Mouse (Mus musculus) liver (tissue): ENCODE results near the gene Lrch3.
"Not testable (repeated sequence)": the region's sequence is repeated elsewhere in the genome, so short reads cannot be mapped to it uniquely, and the experiment has no call there.

Experiments used
- DNase-seq: peaks from one replicate; pipeline ENCODE4 v3.0.0-alpha.2; 2020; ENCODE audit warnings: mixed read lengths

The Lrch3 gene

GRCm38 (mm10) chr16:32915292-32916068 lies 1.6 kb downstream of the Lrch3 start:
- peak; percentile 10 for DNase-seq

GRCm38 (mm10) chr16:32926629-32927028 lies 12.7 kb downstream of the Lrch3 start:
- not testable (repeated sequence) for DNase-seq

DNA sequence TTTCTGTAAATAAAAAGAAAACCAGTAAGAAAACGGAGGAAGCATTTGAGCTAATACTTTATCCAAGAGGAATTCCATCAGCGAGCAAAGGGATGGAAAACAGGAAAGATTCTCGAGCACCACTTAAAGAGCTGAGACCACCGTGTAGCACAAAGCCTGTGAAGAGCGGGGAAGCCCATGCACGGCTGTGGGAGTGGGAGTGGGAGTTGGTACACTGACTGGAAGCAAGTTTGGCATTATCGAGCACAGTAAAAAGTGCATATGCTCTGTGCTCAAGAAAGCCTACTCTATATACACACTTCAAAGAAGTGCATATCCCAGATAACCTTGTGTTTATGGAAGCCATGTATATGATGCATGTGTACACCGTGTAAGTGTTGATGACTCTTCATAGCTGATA lies 13.1 kb downstream of the Lrch3 start:
- no peak for DNase-seq

GRCm38 (mm10) chr16:32929918-32930317 lies 16.0 kb downstream of the Lrch3 start:
- no peak for DNase-seq

DNA sequence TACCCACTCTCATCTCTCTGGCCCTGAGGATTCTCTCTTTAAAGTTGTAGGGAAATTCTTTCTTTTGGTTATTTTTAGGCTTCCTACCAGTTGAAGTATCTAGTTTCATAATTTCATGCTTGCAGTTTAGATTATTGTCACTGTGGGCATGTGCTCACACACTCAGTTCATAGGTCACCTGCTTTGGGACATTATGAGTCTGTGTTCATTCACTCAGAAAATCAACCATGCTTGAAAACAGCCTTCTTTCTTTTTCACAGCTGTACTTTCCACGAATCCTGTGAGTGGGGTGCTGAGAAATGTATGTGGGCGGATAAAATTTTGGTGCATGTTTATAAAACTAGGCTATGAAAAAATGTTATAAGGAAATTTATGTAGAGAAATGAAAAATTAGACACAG lies 20.6 kb downstream of the Lrch3 start:
- DNase-seq: no peak

GRCm38 (mm10) chr16:32935088-32935487 lies 21.2 kb downstream of the Lrch3 start:
- no peak for DNase-seq

DNA sequence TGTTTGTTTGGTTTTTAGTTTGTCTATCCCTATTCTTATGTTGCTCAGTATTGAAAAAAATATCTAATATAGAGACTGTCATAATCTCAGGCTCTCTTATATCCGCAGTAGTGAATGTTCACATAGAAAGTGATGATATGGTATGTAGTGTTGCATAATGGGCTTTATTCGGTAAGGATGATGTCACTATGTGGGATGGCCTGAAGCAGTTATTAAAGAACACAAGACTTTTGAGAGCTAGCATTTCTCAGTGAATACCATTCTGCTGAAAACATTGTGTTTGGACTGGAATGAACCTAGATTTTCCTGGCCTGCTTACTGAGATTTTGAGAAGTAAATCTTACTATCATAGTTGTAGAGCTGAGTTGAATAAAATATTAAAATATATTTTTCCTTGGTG lies 23.5 kb downstream of the Lrch3 start:
- no peak for DNase-seq

GRCm38 (mm10) chr16:32939301-32939700 lies 25.4 kb downstream of the Lrch3 start:
- DNase-seq: not testable (repeated sequence)

DNA sequence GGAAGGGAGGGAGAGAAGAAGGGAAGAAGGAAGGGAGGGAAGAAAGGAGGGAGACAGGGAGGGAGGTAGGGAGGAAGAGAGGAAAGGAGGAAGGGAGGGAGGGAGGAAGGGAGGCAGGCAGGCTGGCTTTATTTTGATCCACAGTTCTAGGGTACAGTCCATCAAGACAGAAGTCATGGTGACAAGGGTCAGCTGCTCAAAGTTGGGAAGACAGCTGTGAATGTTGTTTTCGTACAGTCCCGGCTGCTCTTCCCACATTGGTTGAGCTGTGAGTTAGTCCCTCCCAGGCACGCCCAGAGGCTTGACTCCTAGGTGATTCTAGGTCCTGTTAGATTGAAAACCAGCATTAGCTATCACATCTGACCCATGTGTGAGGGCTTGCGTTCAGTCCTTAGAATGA lies 25.8 kb downstream of the Lrch3 start:
- DNase-seq: not testable (repeated sequence)

DNA sequence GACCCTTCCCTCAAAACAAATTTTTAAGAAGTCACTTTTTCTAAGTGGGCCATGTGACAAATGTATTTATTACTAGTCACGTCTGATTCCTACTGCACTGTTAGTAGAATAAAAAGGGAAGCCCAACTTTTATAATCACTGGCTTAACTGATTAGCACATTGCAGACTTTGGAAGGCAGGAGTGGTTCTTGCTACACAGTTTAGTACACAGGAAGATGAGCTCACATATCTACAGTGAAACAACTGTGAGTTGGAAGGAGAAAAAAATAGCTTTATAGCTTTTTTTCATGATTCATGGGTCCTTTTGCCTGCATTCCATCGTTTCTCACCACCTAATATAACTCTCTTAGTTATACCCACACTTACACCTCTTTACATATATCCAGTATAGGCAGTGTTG lies 27.3 kb downstream of the Lrch3 start:
- DNase-seq: not testable (repeated sequence)

- no peak for DNase-seq
These were observed 28.8 kb downstream of the Lrch3 start for GRCm38 (mm10) chr16:32942694-32943093.

GRCm38 (mm10) chr16:32945379-32945778 lies 31.5 kb downstream of the Lrch3 start:
- no peak for DNase-seq

DNA sequence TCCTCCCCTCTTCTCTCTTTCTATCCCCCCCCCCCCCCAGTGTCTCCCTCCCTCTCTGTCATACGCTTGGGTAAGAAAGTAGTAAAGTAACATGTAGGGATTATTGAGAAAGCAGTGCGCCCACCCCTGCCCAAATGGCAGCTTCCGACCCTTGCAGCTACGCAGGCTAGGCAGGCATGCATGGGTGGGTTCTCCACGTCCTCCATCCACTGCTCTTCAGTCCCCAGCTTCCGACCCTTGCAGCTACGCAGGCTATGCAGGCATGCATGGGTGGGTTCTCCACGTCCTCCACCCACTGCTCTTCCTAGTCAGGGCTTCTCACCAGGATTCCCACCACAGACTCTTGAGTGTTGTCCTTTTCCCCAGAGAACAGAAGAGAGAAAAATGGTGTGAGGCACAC lies 34.1 kb downstream of the Lrch3 start:
- DNase-seq: no peak

- DNase-seq: no peak
These were observed 34.8 kb downstream of the Lrch3 start for GRCm38 (mm10) chr16:32948656-32949055.

DNA sequence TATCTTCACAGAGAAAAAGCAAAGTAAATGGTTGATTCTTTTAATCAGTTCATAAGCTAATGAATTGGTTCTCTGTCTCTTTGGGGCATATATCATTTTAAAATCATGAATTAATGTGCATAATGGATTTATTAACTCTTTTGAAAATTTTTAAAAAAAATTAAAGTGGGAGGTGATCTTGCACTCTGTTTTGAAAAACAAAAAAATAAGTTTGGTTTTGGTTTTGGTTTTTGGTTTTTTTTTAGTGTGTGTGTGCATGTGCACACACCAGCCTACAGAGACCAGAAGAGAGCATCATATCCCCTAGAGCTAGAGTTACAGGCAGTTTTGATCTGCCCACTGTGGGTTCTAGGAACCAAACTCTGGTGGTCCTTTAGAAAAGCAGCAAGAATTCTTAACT lies 35.4 kb downstream of the Lrch3 start:
- DNase-seq: no peak

DNA sequence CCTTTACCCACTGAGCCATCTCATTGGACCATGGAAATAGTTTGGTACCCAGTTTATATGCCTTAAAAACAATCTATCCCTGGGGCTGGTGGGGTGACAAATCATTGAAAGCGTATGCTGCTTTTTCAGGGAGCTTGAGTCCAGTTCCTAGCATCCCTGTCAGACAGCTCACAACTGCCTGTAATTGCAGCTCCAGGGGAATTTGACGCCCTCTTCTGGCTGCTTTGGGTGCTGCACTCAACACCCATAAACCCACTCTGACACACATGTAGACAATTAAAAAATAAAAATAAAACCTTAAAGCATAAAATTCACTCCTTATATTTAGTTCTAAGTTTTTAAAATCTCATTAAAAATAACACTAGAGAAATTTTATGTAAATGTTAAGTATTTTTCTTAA lies 37.2 kb downstream of the Lrch3 start:
- DNase-seq: no peak

GRCm38 (mm10) chr16:32953806-32954205 lies 39.9 kb downstream of the Lrch3 start:
- no peak for DNase-seq

DNA sequence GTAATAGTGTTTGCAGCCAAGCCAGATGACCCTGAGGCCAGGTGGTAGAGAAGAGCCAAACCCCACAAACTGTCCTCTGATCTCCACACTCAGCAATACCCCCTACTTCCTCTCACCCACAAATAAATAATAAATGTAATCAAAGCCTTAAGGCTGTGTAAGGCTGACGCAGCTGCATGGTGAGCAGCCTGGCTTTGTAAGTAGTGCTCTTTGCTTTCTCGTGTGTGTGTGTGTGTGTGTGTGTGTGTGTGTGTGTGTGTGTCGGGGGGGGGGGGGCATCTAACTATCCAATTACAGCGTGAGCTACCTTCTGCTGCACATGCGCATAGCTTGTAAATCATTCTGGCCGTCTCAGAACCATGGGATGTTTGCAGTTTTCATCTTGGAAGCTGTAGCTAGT lies 40.4 kb downstream of the Lrch3 start:
- no peak for DNase-seq

GRCm38 (mm10) chr16:32956889-32957288 lies 43.0 kb downstream of the Lrch3 start:
- DNase-seq: no peak

- no peak for DNase-seq
These were observed 58.6 kb downstream of the Lrch3 start for GRCm38 (mm10) chr16:32972535-32972934.

GRCm38 (mm10) chr16:32973047-32973446 lies 59.1 kb downstream of the Lrch3 start:
- no peak for DNase-seq

DNA sequence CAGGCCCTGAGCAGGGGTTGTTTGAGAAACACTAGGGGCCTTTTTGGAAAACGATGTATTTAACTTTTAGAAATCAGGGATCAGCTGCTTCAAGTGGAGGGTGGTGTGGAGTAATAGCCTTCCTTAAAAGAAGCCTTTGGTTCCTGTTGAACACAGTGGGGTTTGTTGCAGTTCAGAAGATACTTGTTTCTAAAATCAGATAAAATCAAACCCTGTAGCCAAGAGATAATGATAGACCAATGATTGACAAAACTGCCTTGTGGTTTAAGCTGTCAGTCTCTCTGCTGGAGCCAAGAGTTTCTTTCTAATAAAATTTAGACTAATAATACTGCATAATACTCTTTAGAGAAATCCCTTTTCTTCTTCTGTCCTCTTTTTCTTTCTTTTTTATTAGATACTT lies 66.3 kb downstream of the Lrch3 start:
- no peak for DNase-seq

GRCm38 (mm10) chr16:32981405-32981804 lies 67.5 kb downstream of the Lrch3 start:
- DNase-seq: no peak

DNA sequence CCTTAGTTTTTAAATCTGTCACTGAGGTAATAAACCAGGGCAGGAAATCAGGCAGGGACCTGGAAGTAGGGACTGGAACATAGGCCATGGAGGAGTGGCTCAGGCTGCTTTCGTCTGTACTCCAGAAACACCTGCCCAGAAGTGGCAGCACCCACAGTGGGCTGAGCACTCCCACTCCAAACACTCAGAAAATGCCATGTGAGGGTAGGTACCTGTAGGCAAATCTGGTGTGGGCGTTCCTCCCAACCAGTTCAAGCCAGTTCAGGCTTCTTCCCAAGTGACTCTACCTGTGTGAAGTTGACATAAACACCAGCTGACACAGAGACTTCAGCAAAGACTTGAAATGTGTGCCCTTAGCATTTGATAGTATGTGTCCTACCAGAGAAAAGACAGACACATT lies 70.7 kb downstream of the Lrch3 start:
- no peak for DNase-seq

- DNase-seq: no peak
These were observed 78.3 kb downstream of the Lrch3 start for GRCm38 (mm10) chr16:32992158-32992557.
